Mouse (Mus musculus) heart, embryonic 16.5 days (tissue): Measurements from ENCODE around the gene Atp6v1a. TPM values are rescaled to one million over a fixed set of nuclear protein-coding genes. Genes with fewer than 3 reads are reported as not detected.

Source experiments
- ATAC-seq: fragments of 200-750 bp; cut with Nextera tagmentation; replicated peaks from 2 replicates; pipeline ENCODE4 v1.8.0; 2017; ENCODE audit warnings: moderate number of reproducible peaks; ENCODE audit not compliant: insufficient read depth, low FRiP score; ENCODE audit errors: extremely low read depth
- H3K27ac ChIP-seq: fragments of 300-500 bp; sonication (generic); 2 replicates; pipeline ENCODE4 v1.5.1; 2014; ENCODE audit warnings: mild to moderate bottlenecking, low read length, control low read depth, moderate library complexity
- H3K27me3 ChIP-seq: fragments of 300-500 bp; sonication (generic); 2 replicates; pipeline ENCODE4 v1.6.1; 2014; ENCODE audit warnings: low read length, mixed read lengths; ENCODE audit not compliant: control insufficient read depth, insufficient read depth
- H3K36me3 ChIP-seq: fragments of 300-500 bp; sonication (generic); 2 replicates; pipeline ENCODE4 v1.6.1; 2014; ENCODE audit not compliant: control insufficient read depth, insufficient read depth
- H3K4me1 ChIP-seq: fragments of 300-500 bp; sonication (generic); 2 replicates; pipeline ENCODE4 v1.6.1; 2014; ENCODE audit warnings: low read length, mixed read lengths; ENCODE audit not compliant: control insufficient read depth, insufficient read depth
- H3K4me2 ChIP-seq: fragments of 300-500 bp; sonication (generic); 2 replicates; pipeline ENCODE4 v1.6.1; 2014; ENCODE audit warnings: low read depth, mild to moderate bottlenecking, control low read depth, low read length
- H3K4me3 ChIP-seq: fragments of 300-500 bp; sonication (generic); 2 replicates; pipeline ENCODE4 v1.5.1; 2014; ENCODE audit warnings: mild to moderate bottlenecking, control low read depth, low read length
- H3K9ac ChIP-seq: fragments of 300-500 bp; sonication (generic); 2 replicates; pipeline ENCODE4 v1.6.1; 2014; ENCODE audit warnings: low read length, control low read depth
- H3K9me3 ChIP-seq: fragments of 300-500 bp; sonication (generic); replicated peaks from 2 replicates; pipeline ENCODE4 v1.6.1; 2016; ENCODE audit warnings: low read length; ENCODE audit not compliant: control insufficient read depth
- WGBS: fragments of 180-500 bp; shearing (Covaris S2); extraction: QIAGEN DNeasy Blood & Tissue Kit; methylation state at CpG from one replicate; pipeline ENCODE4 v1.1.7; 2014; 5-methylcytosine and 5-hydroxymethylcytosine counted together
- polyA plus RNA-seq: library from polyadenylated mRNA; unstranded; fragments of >200 nt; fragmentation: Nextera tagmentation; extraction: Ambion mirVana; gene quantifications from 2 replicates; pipeline ENCODE4 v1.2.1, GENCODE M21; 2015

Gene Atp6v1a
- polyA plus RNA-seq, 1 experiment from 2014 or later: 36.9 TPM

DNA sequence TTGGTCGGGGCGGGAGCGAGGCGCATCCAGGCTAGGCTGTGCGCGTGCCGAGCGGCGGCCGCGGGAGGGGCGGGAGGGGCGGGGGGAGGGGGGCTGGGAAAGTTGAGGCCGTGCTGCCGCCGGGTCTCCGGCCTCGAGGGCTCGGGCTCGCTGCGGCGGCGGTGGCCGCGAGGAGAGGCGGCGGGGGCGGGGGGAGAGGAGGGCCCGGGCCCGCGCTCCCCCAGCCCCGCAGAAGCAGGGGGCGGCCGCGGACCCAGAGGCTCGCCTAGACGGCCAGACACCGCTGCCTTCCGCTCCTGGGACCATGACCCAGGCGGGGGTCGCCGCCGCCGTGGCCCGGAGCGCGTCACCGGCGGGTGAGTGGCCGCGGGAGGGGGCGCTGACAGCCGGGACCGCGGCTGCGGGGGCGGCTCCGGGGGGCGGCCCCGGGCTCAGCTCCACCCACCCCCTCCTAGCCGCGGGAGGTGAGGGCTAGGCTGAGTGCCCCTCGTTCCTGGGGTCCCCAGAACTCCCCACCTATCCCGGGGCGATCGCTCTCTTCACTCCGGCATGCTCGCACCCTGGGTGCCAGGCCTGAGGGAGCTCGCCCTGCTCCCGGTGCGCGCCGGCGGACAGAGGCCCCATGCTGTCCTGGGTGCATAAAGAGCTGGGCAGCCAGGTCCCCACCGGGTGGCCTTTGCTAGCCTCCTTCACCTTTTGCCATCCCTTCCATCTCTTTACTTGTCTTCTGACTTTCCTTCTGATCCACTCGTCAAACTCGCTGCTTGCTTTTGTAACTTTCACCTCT, 33.8 kb upstream of the Atp6v1a start, which contains the start of gene Usf3:
Usf3 (plus strand) TSS at position 92 of the 787 bp plus-strand sequence.
- ATAC-seq: peak; percentile 69

DNA sequence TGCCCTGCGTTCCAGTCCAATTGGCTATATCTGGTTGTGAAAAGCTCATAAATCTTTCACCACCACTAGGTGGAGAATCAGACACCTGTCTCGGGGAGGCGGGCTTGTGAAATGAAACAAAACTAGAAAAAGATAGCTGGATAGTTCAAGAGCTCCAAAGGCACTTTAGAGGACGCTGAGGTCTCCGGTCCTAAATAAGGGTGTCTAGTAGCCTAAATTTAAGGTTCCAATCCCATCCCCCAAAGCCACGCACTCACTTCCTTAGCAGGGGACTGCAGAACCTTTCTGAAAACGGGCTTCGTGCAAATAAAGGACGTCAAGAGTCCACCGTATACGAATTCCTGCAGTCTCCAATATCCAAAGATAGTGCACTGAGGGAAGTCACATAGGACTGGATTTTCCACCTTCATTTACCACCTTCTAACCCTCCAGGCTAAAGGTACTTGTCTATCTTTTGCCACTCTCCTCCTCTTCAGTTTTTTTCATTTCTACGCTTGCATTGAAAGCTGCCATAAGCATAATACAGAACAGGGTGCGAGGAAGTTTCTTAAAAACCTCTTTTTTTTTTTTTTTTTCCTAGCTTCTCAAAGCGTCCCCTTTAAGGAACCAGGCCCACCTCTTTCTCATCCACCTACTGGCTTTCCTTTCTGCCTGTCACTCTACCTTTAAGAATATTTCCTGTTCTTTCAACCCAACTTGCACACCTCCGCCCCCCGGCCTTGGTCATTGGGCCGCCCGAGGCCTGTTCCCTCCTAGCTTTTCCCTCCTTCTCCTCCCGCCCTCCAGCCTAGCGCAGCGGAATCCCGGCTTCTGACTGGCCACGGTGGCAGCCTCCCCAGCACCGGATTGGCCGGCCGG, 33.0 kb upstream of the Atp6v1a start:
- Histone ChIP-seq H3K36me3 (no peaks in the 10 kb centered on the region), H3K4me1 (peaks cover 21% of the 10 kb centered on the region), H3K4me3 (peak overlapping the region; percentile 85), H3K27me3 (no peaks in the 10 kb centered on the region), H3K4me2 (peak overlapping the region; percentile 92), H3K27ac (peak overlapping the region; percentile 97), H3K9me3 (no peaks in the 10 kb centered on the region), H3K9ac (peak overlapping the region; percentile 76)
- under 1% methylated on average over 26 of the region's 26 CpGs for WGBS
- peak; percentile 99 for ATAC-seq

More for the DNA sequence above, 33.8 kb upstream of the Atp6v1a start, which contains the start of gene Usf3:
- peak within 1 kb of the TSS; percentile 92 for H3K9ac ChIP-seq
- H3K36me3 ChIP-seq: no peaks in the 10 kb centered on the region
- no peaks in the 10 kb centered on the region for H3K9me3 ChIP-seq
- no peaks in the 10 kb centered on the region for H3K27me3 ChIP-seq
- under 1% methylated on average over 52 of the region's 77 CpGs for WGBS
- peak within 1 kb of the TSS; percentile 97 for H3K27ac ChIP-seq
- H3K4me1 ChIP-seq: peaks cover 21% of the 10 kb centered on the region
- H3K4me2 ChIP-seq: peak within 1 kb of the TSS; percentile 92
- peak within 1 kb of the TSS; percentile 85 for H3K4me3 ChIP-seq

DNA sequence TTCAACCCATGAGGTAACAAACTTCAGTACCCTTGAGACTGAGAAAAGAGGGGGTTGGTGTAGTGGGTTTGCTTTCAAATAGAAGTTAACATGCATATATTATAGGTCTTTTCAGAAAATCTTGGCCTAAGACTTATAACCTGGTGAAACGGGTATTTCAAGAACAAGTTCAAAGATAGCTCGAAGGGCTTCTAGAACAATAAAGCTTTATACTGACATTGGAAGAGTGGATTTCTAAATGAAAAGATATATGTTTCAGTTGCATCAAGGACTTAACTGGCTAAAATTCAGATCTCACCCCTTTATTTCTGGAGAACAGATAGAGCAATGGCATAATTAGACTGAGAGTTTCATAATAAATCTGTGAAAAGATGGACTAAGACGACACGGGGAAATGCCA, 29.5 kb upstream of the Atp6v1a start:
- Histone ChIP-seq H3K4me3 (no peak overlapping the region), H3K9me3 (no peaks in the 10 kb centered on the region), H3K4me2 (no peak overlapping the region), H3K4me1 (peaks cover 9% of the 10 kb centered on the region), H3K27me3 (no peaks in the 10 kb centered on the region), H3K27ac (no peak overlapping the region), H3K36me3 (no peaks in the 10 kb centered on the region), H3K9ac (no peak overlapping the region)
- no peak for ATAC-seq
- 78% methylated on average over 4 of the region's 4 CpGs for WGBS

DNA sequence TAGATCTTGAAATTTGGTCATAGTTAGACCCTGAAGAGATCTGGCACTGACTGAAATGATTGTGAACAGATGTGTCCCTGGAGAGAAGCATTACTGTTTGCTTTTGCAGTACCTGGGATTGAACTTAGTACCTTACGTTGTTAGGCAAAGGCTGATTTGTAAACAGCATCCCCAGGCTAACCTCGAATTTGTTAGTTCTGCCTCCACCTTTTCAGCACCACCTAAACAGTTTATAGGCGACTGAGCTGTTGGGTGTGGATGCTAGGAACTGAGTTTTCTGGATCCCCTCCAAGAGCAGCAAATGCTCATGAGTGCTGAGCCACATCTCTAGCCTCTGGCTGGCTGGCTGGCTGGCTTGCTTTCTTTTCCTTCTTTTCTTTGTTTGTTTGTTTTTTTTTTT, 25.7 kb upstream of the Atp6v1a start:
- WGBS: 49% methylated on average over 3 of the region's 3 CpGs
- ATAC-seq: no peak

DNA sequence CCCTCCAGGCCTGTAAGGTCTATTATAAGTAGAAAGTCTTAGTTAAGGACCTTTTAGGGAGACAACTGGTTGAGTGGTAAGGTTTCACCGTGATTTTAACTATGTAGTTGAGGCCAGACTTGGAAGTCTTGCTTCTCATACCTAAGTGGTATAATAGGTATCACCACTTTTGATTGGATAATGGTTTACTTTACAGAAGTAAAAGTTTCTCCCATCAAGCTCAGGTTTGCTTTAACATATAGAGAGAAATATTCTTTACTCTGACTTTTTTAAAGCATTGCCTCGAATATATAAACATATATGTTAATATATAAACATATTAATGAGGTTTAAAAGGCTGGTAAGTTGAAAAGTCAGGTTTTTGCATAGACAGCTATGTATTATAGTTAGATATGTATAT, 24.3 kb upstream of the Atp6v1a start:
- peaks cover 3% of the 10 kb centered on the region; the same call in 1 of the 2 replicates for H3K4me1 ChIP-seq
- H3K9ac ChIP-seq: no peak overlapping the region
- H3K27ac ChIP-seq: no peak overlapping the region
- WGBS: 87% methylated on average over 2 of the region's 2 CpGs
- H3K4me3 ChIP-seq: no peak overlapping the region
- no peak overlapping the region for H3K4me2 ChIP-seq
- no peaks in the 10 kb centered on the region for H3K27me3 ChIP-seq
- H3K9me3 ChIP-seq: no peaks in the 10 kb centered on the region
- peaks cover 7% of the 10 kb centered on the region for H3K36me3 ChIP-seq
- no peak for ATAC-seq

More for the DNA sequence above, 25.7 kb upstream of the Atp6v1a start:
- Histone ChIP-seq H3K9ac (no peak overlapping the region), H3K9me3 (no peaks in the 10 kb centered on the region), H3K27ac (no peak overlapping the region), H3K36me3 (no peaks in the 10 kb centered on the region), H3K4me3 (no peak overlapping the region), H3K4me2 (no peak overlapping the region), H3K4me1 (peaks cover 3% of the 10 kb centered on the region; the same call in 1 of the 2 replicates), H3K27me3 (no peaks in the 10 kb centered on the region)

DNA sequence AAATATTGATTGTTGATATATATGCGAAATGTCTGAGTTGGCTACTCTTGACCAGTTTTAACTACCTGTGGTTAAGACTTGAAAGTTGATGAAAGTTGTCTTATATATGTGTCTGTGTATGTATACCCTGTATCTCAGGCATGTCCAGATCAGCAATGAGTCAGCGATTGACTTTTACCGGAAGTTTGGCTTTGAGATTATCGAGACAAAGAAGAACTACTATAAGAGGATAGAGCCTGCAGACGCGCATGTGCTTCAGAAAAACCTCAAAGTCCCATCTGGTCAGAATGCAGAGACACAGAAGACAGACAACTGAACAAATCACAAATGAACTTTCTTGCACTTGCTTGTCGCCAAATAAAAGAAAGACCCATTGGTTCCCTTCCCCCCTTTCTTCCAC, 19.8 kb upstream of the Atp6v1a start:
- 85% methylated on average over 7 of the region's 7 CpGs for WGBS
- peaks cover 13% of the 10 kb centered on the region for H3K36me3 ChIP-seq
- no peaks in the 10 kb centered on the region for H3K27me3 ChIP-seq
- H3K27ac ChIP-seq: no peak overlapping the region
- no peak for ATAC-seq
- H3K4me2 ChIP-seq: no peak overlapping the region
- H3K9ac ChIP-seq: no peak overlapping the region
- no peaks in the 10 kb centered on the region for H3K9me3 ChIP-seq
- H3K4me1 ChIP-seq: no peaks in the 10 kb centered on the region
- no peak overlapping the region for H3K4me3 ChIP-seq

DNA sequence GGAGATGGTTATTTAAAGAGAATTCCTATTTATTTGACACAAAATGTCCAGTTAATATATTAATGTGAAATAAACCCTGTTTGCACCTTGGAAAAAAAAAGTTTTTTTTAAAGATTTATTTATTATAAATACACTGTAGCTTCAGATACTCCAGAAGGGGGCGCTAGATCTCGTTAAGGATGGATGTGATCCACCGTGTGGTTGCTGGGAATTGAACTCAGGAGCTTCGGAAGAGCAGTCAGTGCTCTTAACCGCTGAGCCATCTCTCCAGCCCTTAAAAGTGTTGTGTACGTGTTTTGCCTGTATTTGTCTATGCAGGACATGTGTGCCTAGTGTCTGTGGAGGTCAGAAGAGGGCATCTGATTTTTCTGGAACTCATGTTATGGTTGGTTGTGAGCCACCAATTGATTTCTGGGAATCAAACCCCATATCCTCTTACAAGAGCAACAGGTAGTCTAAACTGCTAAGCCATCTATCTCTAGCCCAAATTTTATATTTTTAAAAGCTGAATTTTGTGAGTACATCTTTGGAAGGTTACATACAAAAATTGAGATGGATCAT, 15.1 kb upstream of the Atp6v1a start:
- Histone ChIP-seq H3K4me1 (no peaks in the 10 kb centered on the region), H3K9me3 (no peaks in the 10 kb centered on the region), H3K9ac (no peak overlapping the region), H3K27me3 (no peaks in the 10 kb centered on the region), H3K27ac (no peak overlapping the region), H3K4me2 (no peak overlapping the region), H3K4me3 (no peak overlapping the region), H3K36me3 (peaks cover 10% of the 10 kb centered on the region)
- no peak for ATAC-seq
- WGBS: 66% methylated on average over 6 of the region's 6 CpGs

DNA sequence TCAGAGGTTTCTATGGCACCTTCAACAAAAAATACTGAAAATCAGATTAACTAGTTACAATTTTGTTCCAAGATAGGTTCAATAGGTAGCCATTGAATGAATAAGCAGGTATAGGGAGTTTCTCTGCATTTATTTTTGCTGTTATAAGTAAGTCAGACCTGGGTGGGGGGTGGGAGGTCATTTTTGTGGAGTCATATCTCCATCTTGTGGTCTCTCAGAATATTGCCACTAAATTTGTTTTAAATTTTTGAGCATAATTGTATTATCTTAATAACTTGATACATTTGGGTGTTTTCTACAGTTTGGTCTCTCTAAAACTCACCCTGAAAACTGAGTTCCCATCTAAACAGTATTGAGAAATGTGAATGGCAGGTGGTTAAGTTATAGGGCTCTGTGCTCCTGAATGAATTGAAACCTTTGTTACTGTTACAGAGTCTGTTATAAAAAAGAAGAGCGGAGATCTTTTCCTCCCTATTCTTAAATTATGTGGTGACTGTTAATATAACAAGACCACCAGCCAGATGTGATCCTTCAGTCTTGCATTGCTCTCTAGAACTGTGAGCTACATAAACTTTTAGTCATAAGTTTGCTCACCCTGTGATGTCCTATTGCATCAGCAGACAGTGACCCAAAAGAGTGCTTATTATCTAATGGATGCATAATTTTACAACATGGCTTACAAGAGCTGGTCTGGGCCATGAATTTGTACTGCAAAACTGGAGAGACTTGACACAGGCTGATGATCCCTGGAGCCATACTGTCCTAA, 9.7 kb upstream of the Atp6v1a start:
- peaks cover 5% of the 10 kb centered on the region; the same call in 1 of the 2 replicates for H3K36me3 ChIP-seq
- 92% methylated on average over 1 of the region's 1 CpGs for WGBS

More for the DNA sequence above, 9.7 kb upstream of the Atp6v1a start:
- H3K9me3 ChIP-seq: no peaks in the 10 kb centered on the region
- no peak overlapping the region for H3K4me2 ChIP-seq
- H3K4me3 ChIP-seq: no peak overlapping the region
- no peaks in the 10 kb centered on the region for H3K4me1 ChIP-seq
- no peak overlapping the region for H3K27ac ChIP-seq
- no peak for ATAC-seq
- no peak overlapping the region for H3K9ac ChIP-seq
- H3K27me3 ChIP-seq: no peaks in the 10 kb centered on the region
